Mouse (Mus musculus) embryonic facial prominence, embryonic 10.5 days (tissue): ENCODE measurements at regions not wholly inside any gene's neighbourhood (a gene's known extent, or its start where the extent isn't known, plus 50 kb on each side); places are given as distances from the start of the nearest gene placed in this dataset.
A peak's percentile ranks its signal among the peaks of the same experiment; 100 is the strongest.

Experiments
- DNase-seq: peaks from one replicate; pipeline ENCODE4 v3.0.0-alpha.2; 2017; ENCODE audit warnings: low spot score
- H3K27ac ChIP-seq: fragments of 300-500 bp; sonication (generic); replicated peaks from 2 replicates; pipeline ENCODE4 v1.5.1; 2016; ENCODE audit warnings: mild to moderate bottlenecking
- H3K27me3 ChIP-seq: fragments of 300-500 bp; sonication (generic); replicated peaks from 2 replicates; pipeline ENCODE4 v1.6.1; 2016; ENCODE audit warnings: low read depth, mild to moderate bottlenecking; ENCODE audit not compliant: poor library complexity, severe bottlenecking
- H3K36me3 ChIP-seq: fragments of 300-500 bp; sonication (generic); replicated peaks from 2 replicates; pipeline ENCODE4 v1.6.1; 2016; ENCODE audit warnings: mild to moderate bottlenecking, moderate library complexity
- H3K4me1 ChIP-seq: fragments of 300-500 bp; sonication (generic); 2 replicates; pipeline ENCODE4 v1.6.1; 2016
- H3K4me3 ChIP-seq: fragments of 300-500 bp; sonication (generic); 2 replicates; pipeline ENCODE4 v1.5.1; 2016; ENCODE audit warnings: mild to moderate bottlenecking, moderate library complexity
- H3K9me3 ChIP-seq: fragments of 300-500 bp; sonication (generic); 2 replicates; pipeline ENCODE4 v1.6.1; 2016; ENCODE audit warnings: mild to moderate bottlenecking
- WGBS: fragments of 180-500 bp; shearing (Covaris S2); methylation state at CpG from one replicate; pipeline ENCODE4 v1.1.7; 2016; 5-methylcytosine and 5-hydroxymethylcytosine counted together

DNA sequence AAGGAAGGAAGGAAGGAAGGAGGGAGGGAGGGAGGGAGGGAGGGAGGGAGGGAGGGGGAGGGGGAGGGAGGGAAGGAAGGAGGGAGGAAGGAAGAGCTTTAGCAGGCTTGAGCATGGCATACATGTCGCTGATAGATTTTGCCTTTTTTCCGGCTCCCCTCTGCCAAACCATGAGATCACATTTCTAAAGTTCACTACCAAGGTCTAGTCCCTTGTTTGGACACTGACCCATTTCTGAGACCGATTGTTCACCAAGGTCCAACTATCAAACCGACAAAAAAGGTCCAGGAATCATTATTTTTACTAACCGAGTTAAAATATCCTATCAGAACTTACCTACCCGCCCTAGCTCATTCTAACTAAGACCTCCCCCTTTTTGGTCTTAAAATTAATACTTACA is 120.1 kb downstream of the Sox2 start:
- 75% methylated on average over 6 of the region's 6 CpGs for WGBS
- H3K4me3 ChIP-seq: no peak overlapping the region

DNA sequence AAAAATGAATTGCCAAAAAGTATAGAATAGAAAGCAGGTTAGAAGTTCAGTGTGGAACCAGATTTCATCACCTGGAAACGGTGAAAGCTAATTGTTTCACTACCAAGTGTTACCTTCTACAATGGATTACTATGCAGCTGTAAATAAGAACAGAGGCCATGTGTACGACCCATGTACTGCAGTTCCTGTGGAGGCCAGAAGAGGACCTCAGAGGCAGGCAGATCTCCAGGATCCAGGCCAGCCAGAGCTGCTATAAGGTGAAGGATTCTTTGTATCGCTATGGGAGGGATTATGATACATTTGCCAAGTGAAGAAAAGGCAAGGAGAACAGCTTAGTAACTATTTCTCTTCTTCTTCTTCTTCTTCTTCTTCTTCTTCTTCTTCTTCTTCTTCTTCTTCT is 121.8 kb downstream of the Sox2 start:
- DNase-seq: no peak
- H3K4me1 ChIP-seq: peaks cover 13% of the 10 kb centered on the region
- no peak overlapping the region for H3K27ac ChIP-seq
- H3K27me3 ChIP-seq: no peaks in the 10 kb centered on the region; the same call in 1 of the 2 replicates
- WGBS: 90% methylated on average over 3 of the region's 3 CpGs
- H3K9me3 ChIP-seq: no peaks in the 10 kb centered on the region
- no peaks in the 10 kb centered on the region for H3K36me3 ChIP-seq
- H3K4me3 ChIP-seq: no peak overlapping the region

More for the DNA sequence above, 120.1 kb downstream of the Sox2 start:
- Histone ChIP-seq H3K9me3 (no peaks in the 10 kb centered on the region), H3K4me1 (peaks cover 13% of the 10 kb centered on the region), H3K27ac (no peak overlapping the region), H3K36me3 (no peaks in the 10 kb centered on the region), H3K27me3 (no peaks in the 10 kb centered on the region; the same call in 1 of the 2 replicates)
- no peak for DNase-seq

DNA sequence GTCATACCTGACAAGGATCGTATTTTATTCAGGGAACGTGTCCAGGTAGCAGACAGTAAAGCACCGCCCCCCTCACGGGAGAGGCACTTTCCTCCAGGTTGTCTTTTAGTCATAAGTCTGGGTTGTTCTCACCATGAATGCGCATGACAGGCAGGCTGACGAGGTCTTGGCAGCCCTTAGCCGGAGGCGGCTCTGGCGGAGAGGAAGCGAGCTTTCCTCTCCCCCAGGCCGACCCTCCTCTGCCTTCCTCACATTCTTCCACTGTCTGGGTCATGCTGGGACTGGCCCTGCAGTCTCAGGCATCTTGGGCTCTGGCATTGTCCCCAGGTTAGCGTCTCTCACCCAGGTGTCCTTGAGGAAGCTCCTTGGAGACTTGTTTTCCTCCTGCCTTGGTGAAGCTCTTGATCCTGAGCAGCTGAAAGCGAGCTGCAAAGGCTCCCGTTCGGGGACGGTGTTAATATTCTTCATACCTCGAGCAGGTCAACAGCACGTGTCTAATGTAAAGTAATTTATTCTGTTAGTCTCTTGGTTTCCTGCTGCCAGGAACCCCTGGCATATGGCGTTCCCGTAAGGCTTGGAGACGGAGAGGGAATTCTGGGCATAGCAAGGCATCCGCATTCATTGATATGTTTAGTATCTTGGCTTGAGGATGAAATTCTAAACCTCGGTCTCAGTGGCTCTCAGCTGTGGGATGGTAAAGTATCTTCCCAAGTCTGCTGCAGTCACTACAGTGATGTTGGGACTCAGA is 123.6 kb downstream of the Sox2 start:
- no peaks in the 10 kb centered on the region for H3K9me3 ChIP-seq
- WGBS: 26% methylated on average over 23 of the region's 23 CpGs
- H3K4me3 ChIP-seq: 0 out of 2 replicates have a peak overlapping the region, but pooled peaks have one; percentile 9
- peak; percentile 75 for DNase-seq
- H3K27me3 ChIP-seq: no peaks in the 10 kb centered on the region; the same call in 1 of the 2 replicates
- H3K4me1 ChIP-seq: peaks cover 13% of the 10 kb centered on the region
- peak overlapping the region; percentile 32; the same call in 1 of the 2 replicates for H3K27ac ChIP-seq
- H3K36me3 ChIP-seq: no peaks in the 10 kb centered on the region

DNA sequence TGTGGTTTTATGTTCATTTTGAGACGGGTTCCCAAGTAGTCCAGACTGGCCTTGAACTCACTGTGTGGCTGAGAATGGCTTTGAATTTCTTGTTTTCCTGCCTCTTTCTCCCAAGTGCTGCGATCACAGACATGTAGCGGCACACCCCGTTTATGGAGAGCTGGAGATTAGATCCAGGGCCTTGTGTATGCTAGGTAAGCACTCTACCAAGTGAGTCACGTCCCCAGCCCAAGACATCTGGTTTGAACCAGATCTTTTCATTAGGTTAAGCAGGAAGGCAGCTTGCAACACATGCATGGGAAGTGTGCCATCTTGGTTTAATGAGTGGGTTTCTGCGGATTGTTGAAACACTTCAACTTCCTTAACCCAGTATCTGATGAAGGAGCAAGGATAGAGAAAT is 131.6 kb downstream of the Sox2 start:
- 86% methylated on average over 6 of the region's 6 CpGs for WGBS
- no peaks in the 10 kb centered on the region for H3K27me3 ChIP-seq
- DNase-seq: no peak
- H3K36me3 ChIP-seq: no peaks in the 10 kb centered on the region
- H3K4me1 ChIP-seq: no peaks in the 10 kb centered on the region
- no peak overlapping the region for H3K4me3 ChIP-seq
- no peak overlapping the region for H3K27ac ChIP-seq
- no peaks in the 10 kb centered on the region for H3K9me3 ChIP-seq

DNA sequence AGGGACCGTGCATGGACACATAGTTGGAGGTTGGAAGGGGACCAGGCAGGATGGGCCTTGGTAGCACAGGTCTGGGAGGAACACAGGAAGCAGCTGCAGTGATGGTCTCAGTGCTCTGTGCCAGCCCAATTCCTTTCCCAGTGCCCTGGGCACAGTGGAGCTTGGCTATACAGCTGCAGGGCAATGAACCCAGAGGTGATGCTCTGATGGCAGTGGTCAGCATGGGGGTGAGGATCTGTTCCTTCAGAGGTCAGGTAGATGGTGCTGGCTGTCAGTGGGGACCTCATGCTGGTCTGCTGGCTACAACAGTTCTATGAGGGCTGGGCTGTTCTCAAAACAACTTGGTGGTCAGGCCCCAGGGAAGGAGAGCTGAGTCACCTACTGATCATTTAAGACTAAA is 133.2 kb downstream of the Sox2 start:
- Histone ChIP-seq H3K4me1 (no peaks in the 10 kb centered on the region), H3K4me3 (no peak overlapping the region), H3K27me3 (no peaks in the 10 kb centered on the region), H3K9me3 (no peaks in the 10 kb centered on the region), H3K36me3 (no peaks in the 10 kb centered on the region), H3K27ac (no peak overlapping the region)
- 94% methylated on average over 1 of the region's 1 CpGs for WGBS
- no peak for DNase-seq

DNA sequence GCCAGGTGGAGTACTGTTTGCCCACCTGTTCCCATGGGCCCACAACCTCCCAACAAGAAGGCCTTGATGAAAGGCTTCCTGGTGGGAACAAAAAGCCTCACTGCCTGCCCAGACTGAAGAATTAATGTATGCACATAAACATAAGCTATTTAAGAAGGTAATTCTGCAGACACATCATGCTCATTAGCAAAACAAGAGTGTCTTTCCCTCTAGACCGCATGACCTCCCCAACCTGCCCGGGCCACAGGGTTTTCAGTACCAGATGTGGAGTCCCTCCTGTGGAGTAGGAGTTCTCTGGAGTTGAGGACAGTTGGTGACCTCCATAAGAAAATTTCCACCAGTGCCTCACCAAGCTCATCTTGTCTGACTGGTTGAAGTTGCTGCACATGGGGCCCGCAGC is 137.0 kb downstream of the Sox2 start:
- no peaks in the 10 kb centered on the region for H3K36me3 ChIP-seq
- H3K4me1 ChIP-seq: peaks cover 3% of the 10 kb centered on the region; the same call in 1 of the 2 replicates
- H3K27me3 ChIP-seq: no peaks in the 10 kb centered on the region
- no peak overlapping the region for H3K4me3 ChIP-seq
- no peak overlapping the region for H3K27ac ChIP-seq
- 83% methylated on average over 3 of the region's 3 CpGs for WGBS
- DNase-seq: no peak
- H3K9me3 ChIP-seq: no peaks in the 10 kb centered on the region

DNA sequence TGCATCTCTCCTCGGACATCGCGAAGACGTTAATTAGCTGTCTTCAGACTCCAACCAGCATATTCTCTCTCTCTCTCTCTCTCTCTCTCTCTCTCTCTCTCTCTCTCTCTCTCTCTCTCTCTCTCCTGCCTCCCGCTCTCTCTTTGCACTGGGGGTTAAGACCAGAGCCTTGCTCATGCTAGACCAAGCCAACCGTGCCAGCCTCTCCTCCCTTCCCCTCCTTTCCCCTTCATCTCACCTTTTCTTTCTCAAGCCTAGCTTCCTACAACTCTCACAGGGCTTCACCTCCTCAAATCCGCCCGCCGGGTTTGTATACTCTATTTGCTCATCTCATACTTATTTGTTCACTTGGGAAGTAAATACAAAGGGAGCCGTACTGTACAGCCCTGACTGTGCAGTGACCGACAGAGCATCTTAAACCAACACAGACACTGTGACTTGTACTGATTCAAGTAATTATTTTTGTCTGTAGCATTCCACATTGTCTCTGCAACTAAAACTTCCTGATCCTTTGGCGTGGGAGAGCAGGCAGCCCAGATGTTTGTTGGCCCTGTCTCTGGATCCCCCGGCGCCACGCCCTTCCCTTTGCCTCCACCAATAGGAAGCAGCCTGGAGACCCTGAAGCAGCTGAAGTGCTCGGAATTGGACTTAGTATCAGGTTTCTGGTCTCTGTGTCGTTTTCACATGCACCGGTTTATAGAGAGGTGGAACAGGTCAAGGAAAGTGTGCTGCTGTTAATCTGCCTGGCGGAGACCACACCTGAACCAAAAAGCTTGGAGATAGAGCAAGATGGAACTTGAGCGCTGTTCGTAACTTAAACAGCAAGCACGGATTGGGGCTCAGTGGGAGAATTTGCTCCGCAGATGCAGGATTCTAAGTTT is 145.1 kb downstream of the Sox2 start:
- Histone ChIP-seq H3K4me1 (peaks cover 29% of the 10 kb centered on the region), H3K4me3 (peak overlapping the region; percentile 53), H3K27ac (peak overlapping the region; percentile 69), H3K9me3 (no peaks in the 10 kb centered on the region), H3K36me3 (no peaks in the 10 kb centered on the region), H3K27me3 (peaks cover 14% of the 10 kb centered on the region)
- WGBS: 17% methylated on average over 23 of the region's 23 CpGs
- DNase-seq: peak; percentile 90

DNA sequence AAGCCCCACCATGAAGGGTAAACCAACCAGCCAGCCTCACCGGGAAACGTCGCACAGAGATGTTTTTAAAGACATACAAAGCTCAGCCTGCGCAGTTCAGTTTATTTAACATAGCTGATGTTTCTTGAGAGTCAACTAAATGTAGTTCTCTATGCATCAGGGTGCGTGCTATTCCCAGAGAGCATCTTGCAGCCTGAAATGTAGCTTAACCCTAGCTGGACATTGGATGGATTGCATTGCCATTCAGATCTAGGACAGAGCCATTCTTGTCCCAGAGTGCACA is 145.7 kb downstream of the Sox2 start:
- 0 out of 2 replicates have a peak overlapping the region, but pooled peaks have one; percentile 69 for H3K27ac ChIP-seq
- DNase-seq: no peak
- H3K4me1 ChIP-seq: peaks cover 29% of the 10 kb centered on the region
- H3K36me3 ChIP-seq: no peaks in the 10 kb centered on the region
- H3K4me3 ChIP-seq: peak overlapping the region; percentile 53
- 14% methylated on average over 5 of the region's 5 CpGs for WGBS
- no peaks in the 10 kb centered on the region for H3K9me3 ChIP-seq
- peaks cover 14% of the 10 kb centered on the region for H3K27me3 ChIP-seq

DNA sequence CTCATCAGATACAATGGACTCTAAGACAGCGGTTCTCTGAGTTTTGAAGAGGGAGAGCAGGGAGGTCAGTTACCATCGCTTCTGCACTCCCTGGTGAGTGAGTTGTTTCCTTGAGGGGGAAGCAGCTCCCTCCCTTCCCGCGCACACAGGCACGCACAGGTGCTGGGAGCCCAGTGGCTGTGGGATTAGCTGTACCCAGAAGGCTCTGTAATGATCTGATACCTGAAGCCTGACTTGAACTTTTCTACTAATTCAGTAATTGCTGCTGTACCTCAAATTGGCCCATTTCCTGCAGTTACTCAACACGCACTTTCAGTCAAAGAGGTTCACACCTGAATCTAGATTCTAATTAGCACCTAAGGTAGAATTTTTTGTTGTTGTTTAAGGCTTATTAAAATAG is 158.6 kb downstream of the Sox2 start:
- H3K4me3 ChIP-seq: no peak overlapping the region
- H3K27ac ChIP-seq: no peak overlapping the region
- 10% methylated on average over 6 of the region's 6 CpGs for WGBS
- DNase-seq: peak; percentile 31
- no peaks in the 10 kb centered on the region for H3K36me3 ChIP-seq
- H3K4me1 ChIP-seq: peaks cover 12% of the 10 kb centered on the region
- H3K9me3 ChIP-seq: no peaks in the 10 kb centered on the region
- H3K27me3 ChIP-seq: peaks cover 18% of the 10 kb centered on the region

DNA sequence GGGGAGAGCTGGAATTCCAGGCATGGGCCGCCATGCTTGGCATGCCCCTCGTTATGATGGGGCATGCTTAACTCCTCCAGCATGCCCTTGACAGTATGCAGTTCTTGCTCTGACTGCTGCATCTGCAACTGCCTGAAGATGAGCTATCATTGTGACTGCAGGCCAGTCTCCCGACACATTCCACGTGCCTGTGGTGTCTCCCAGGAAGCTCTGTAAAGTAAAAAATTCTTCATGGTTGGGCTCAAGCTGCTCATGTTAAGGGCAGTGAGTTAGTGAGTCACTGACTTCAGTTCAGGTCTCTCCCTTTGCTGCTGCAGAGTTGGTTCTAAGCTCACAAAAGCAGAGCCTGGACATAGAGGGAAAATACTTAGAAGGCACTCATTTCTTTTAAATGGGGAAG is 161.5 kb downstream of the Sox2 start:
- Histone ChIP-seq H3K36me3 (no peaks in the 10 kb centered on the region), H3K4me1 (peaks cover 22% of the 10 kb centered on the region), H3K4me3 (no peak overlapping the region), H3K27me3 (peaks cover 18% of the 10 kb centered on the region), H3K9me3 (no peaks in the 10 kb centered on the region), H3K27ac (no peak overlapping the region)
- DNase-seq: no peak
- 70% methylated on average over 4 of the region's 4 CpGs for WGBS

DNA sequence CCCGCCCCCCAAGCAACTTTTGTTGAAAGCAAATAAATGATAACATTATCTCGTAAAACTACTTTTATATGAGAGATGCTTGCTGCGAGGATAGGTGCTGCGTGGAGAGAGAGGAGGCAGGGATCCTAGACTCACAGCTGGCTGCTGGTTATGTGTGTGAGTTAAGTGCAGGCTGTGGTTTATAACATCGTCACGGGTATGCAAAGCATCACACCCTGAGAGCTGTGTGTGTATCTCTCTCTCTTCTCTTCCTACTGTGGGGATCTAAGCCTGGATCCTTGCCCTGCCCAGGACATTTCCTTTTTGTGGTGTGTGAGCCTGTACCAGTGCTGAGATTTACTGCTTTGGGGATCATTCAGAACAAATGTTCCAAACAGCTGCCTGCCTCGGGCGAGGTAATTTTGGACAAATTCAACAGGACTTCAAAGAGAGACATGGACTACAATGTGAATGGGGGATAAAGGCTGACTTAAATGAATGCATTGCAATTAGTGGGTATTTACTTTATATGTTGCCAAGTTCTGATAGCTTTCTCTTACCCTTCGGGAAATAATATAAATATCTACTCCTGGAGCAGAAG is 162.9 kb downstream of the Sox2 start:
- no peak for DNase-seq
- H3K4me1 ChIP-seq: peaks cover 22% of the 10 kb centered on the region
- no peak overlapping the region for H3K4me3 ChIP-seq
- H3K36me3 ChIP-seq: no peaks in the 10 kb centered on the region
- no peak overlapping the region for H3K27ac ChIP-seq
- WGBS: 66% methylated on average over 9 of the region's 9 CpGs
- peaks cover 16% of the 10 kb centered on the region for H3K27me3 ChIP-seq
- H3K9me3 ChIP-seq: no peaks in the 10 kb centered on the region

DNA sequence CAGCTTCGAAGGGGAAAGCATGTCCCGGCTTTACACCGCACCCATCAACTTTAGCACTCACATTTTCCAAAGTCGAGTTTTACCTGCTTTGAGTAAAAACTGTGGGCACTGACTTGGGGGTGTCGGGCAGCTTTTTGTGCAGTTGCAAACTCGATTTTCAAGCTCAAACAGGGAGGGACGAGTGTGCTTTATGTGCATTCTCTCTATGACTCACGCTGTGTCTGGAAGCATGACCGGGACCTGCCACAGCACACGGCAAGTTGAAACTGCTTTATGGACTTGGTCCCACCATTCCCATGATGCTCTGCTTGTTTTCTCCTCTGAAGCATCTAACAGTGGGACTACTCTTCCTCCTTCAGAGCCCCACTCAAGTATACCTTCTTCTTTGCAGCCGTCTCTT is 174.8 kb downstream of the Sox2 start:
- 88% methylated on average over 11 of the region's 11 CpGs for WGBS

More for the DNA sequence above, 174.8 kb downstream of the Sox2 start:
- H3K4me1 ChIP-seq: peaks cover 7% of the 10 kb centered on the region; the same call in 1 of the 2 replicates
- no peak overlapping the region for H3K4me3 ChIP-seq
- no peaks in the 10 kb centered on the region for H3K27me3 ChIP-seq
- no peaks in the 10 kb centered on the region for H3K9me3 ChIP-seq
- no peaks in the 10 kb centered on the region for H3K36me3 ChIP-seq
- H3K27ac ChIP-seq: no peak overlapping the region
- no peak for DNase-seq
